Mouse (Mus musculus) ES-Bruce4 (cell line): ENCODE results near the gene Mgp. TPM values are rescaled to one million over a fixed set of nuclear protein-coding genes. Genes with fewer than 3 reads are reported as not detected.
A peak's percentile ranks its signal among the peaks of the same experiment; 100 is the strongest.

Experiments used
- H3K27ac ChIP-seq: 2 replicates; pipeline ENCODE4 v1.5.1; 2012; ENCODE audit warnings: low read length, inconsistent platforms; ENCODE audit not compliant: insufficient read depth
- H3K27me3 ChIP-seq: 2 replicates; pipeline ENCODE4 v1.6.1; 2012; ENCODE audit warnings: mild to moderate bottlenecking, low read length, inconsistent platforms; ENCODE audit not compliant: control insufficient read depth, poor library complexity, insufficient read depth, severe bottlenecking
- H3K36me3 ChIP-seq: 2 replicates; pipeline ENCODE4 v1.6.1; 2012; ENCODE audit warnings: inconsistent platforms, mild to moderate bottlenecking, low read length, moderate library complexity; ENCODE audit not compliant: control insufficient read depth, poor library complexity, insufficient read depth, severe bottlenecking
- H3K4me1 ChIP-seq: one replicate; pipeline ENCODE4 v1.8.1; 2011; ENCODE audit warnings: low read length; ENCODE audit not compliant: control insufficient read depth, insufficient read depth
- H3K4me3 ChIP-seq: 2 replicates; pipeline ENCODE4 v1.5.1; 2011; ENCODE audit warnings: low read depth, mild to moderate bottlenecking, low read length
- H3K9ac ChIP-seq: 2 replicates; pipeline ENCODE4 v1.6.1; 2012; ENCODE audit warnings: low read depth, mild to moderate bottlenecking, inconsistent platforms; ENCODE audit not compliant: poor library complexity, severe bottlenecking
- H3K9me3 ChIP-seq: replicated peaks from 2 replicates; pipeline ENCODE4 v1.6.1; 2012; ENCODE audit warnings: mild to moderate bottlenecking, low read length, inconsistent platforms; ENCODE audit not compliant: control insufficient read depth, poor library complexity, insufficient read depth, severe bottlenecking
- CTCF ChIP-seq: IDR thresholded peaks from one replicate; pipeline ENCODE4 v1.8.1; 2011; ENCODE audit warnings: low read depth, low read length
- EP300 ChIP-seq: IDR thresholded peaks from 2 replicates; pipeline ENCODE4 v1.6.1; 2011; ENCODE audit warnings: low read depth, low read length; ENCODE audit not compliant: insufficient read depth
- POLR2A ChIP-seq: IDR thresholded peaks from one replicate; pipeline ENCODE4 v1.8.1; 2011; ENCODE audit warnings: low read length; ENCODE audit not compliant: insufficient read depth
- polyA plus RNA-seq: library from polyadenylated mRNA; stranded (reverse); fragments of >200 nt; gene quantifications from 2 replicates; pipeline ENCODE4 v1.2.4, GENCODE M21; 2011; ENCODE audit warnings: low read depth; ENCODE audit not compliant: missing spikeins, insufficient read depth, insufficient read length

Mgp gene
- polyA plus RNA-seq, 1 experiment = 9.7 TPM

- no peak overlapping the region for H3K9ac ChIP-seq
Measured at GRCm38 (mm10) chr6:136852762-136853161, 22.9 kb downstream of the Mgp start.

GRCm38 (mm10) chr6:136852348-136852747 is 23.3 kb downstream of the Mgp start:
- Histone ChIP-seq H3K36me3 (no peaks in the 10 kb centered on the region), H3K27ac (no peak overlapping the region)
- TF ChIP-seq POLR2A = no peak
- no peak for TF ChIP-seq CTCF
- no peak for TF ChIP-seq EP300

More at GRCm38 (mm10) chr6:136852762-136853161, 22.9 kb downstream of the Mgp start:
- Histone ChIP-seq H3K27me3 (no peaks in the 10 kb centered on the region), H3K27ac (no peak overlapping the region), H3K4me1 (no peaks in the 10 kb centered on the region), H3K9me3 (no peaks in the 10 kb centered on the region), H3K4me3 (no peak overlapping the region), H3K36me3 (no peaks in the 10 kb centered on the region)
- TF ChIP-seq POLR2A (no peak), EP300 (no peak), CTCF (no peak)

GRCm38 (mm10) chr6:136850267-136850666 is 25.4 kb downstream of the Mgp start:
- Histone ChIP-seq H3K27ac (no peak overlapping the region), H3K4me3 (no peak overlapping the region), H3K4me1 (no peaks in the 10 kb centered on the region), H3K36me3 (no peaks in the 10 kb centered on the region), H3K9ac (no peak overlapping the region), H3K9me3 (no peaks in the 10 kb centered on the region), H3K27me3 (no peaks in the 10 kb centered on the region)
- no peak for TF ChIP-seq EP300
- no peak for TF ChIP-seq CTCF
- TF ChIP-seq POLR2A = no peak

More at GRCm38 (mm10) chr6:136852348-136852747, 23.3 kb downstream of the Mgp start:
- H3K4me1 ChIP-seq = no peaks in the 10 kb centered on the region
- H3K9ac ChIP-seq = no peak overlapping the region
- no peaks in the 10 kb centered on the region for H3K27me3 ChIP-seq
- H3K9me3 ChIP-seq = no peaks in the 10 kb centered on the region
- no peak overlapping the region for H3K4me3 ChIP-seq

- no peak overlapping the region for H3K4me3 ChIP-seq
- H3K9ac ChIP-seq = no peak overlapping the region
- no peaks in the 10 kb centered on the region for H3K36me3 ChIP-seq
- no peaks in the 10 kb centered on the region for H3K27me3 ChIP-seq
- TF ChIP-seq POLR2A (no peak), EP300 (no peak), CTCF (no peak)
- H3K9me3 ChIP-seq = no peaks in the 10 kb centered on the region
- H3K4me1 ChIP-seq = no peaks in the 10 kb centered on the region
- H3K27ac ChIP-seq = no peak overlapping the region
Measured at GRCm38 (mm10) chr6:136848971-136849370, 26.7 kb downstream of the Mgp start.

- H3K36me3 ChIP-seq = no peaks in the 10 kb centered on the region
- no peak overlapping the region for H3K27ac ChIP-seq
- H3K4me1 ChIP-seq = no peaks in the 10 kb centered on the region
- no peak overlapping the region for H3K4me3 ChIP-seq
- H3K9ac ChIP-seq = no peak overlapping the region
- no peaks in the 10 kb centered on the region for H3K9me3 ChIP-seq
- H3K27me3 ChIP-seq = no peaks in the 10 kb centered on the region
- no peak for TF ChIP-seq EP300
- TF ChIP-seq CTCF = no peak
- TF ChIP-seq POLR2A = no peak
Measured at GRCm38 (mm10) chr6:136848399-136848798, 27.2 kb downstream of the Mgp start.

- no peaks in the 10 kb centered on the region for H3K9me3 ChIP-seq
- H3K4me3 ChIP-seq = no peak overlapping the region
- H3K36me3 ChIP-seq = no peaks in the 10 kb centered on the region
- H3K27me3 ChIP-seq = no peaks in the 10 kb centered on the region
- no peak overlapping the region for H3K9ac ChIP-seq
- H3K4me1 ChIP-seq = no peaks in the 10 kb centered on the region
- TF ChIP-seq EP300 = no peak
- peak; percentile 82 for TF ChIP-seq CTCF
- TF ChIP-seq POLR2A = no peak
- no peak overlapping the region for H3K27ac ChIP-seq
Measured at GRCm38 (mm10) chr6:136847790-136848189, 27.8 kb downstream of the Mgp start.
